Mouse (Mus musculus) bone marrow, adult 2 months (tissue): ENCODE data around the gene Sgms2.

ENCODE experiments used
- CTCF ChIP-seq: fragments of 200-500 bp; IDR thresholded peaks from 2 replicates; pipeline ENCODE4 v1.5.1; 2011; ENCODE audit warnings: low read length, control low read depth; ENCODE audit not compliant: control insufficient read depth, insufficient read depth
- POLR2A ChIP-seq: fragments of 200-500 bp; IDR thresholded peaks from 2 replicates; pipeline ENCODE4 v1.6.1; 2011; ENCODE audit warnings: low read depth, mild to moderate bottlenecking, control low read depth, low read length, borderline replicate concordance; ENCODE audit not compliant: control insufficient read depth

GRCm38 (mm10) chr3:131466371-131466770 lies 24.8 kb downstream of the Sgms2 start:
- TF ChIP-seq POLR2A (no peak), CTCF (no peak)
